Mouse (Mus musculus) liver, embryonic 14.5 days (tissue): Measurements from ENCODE around the gene Cacna1a. TPM values are rescaled to one million over a fixed set of nuclear protein-coding genes. Genes with fewer than 3 reads are reported as not detected.

Source experiments
- ATAC-seq: fragments of 200-750 bp; cut with Nextera tagmentation; 2 replicates; pipeline ENCODE4 v1.8.0; 2017; ENCODE audit warnings: moderate number of reproducible peaks, mild to moderate bottlenecking, moderate library complexity; ENCODE audit not compliant: insufficient read depth
- DNase-seq, 3 experiments: peaks; one replicate each; pipeline ENCODE4 v3.0.0-alpha.2; 2012 to 2013; ENCODE audit warnings: low read depth in 3 of 3, low spot score in 3 of 3
- H3K27ac ChIP-seq: fragments of 300-500 bp; sonication (generic); 2 replicates; pipeline ENCODE4 v1.5.1; 2014; ENCODE audit warnings: moderate library complexity, mild to moderate bottlenecking, control low read depth, inconsistent platforms
- H3K27me3 ChIP-seq: fragments of 300-500 bp; sonication (generic); 2 replicates; pipeline ENCODE4 v1.6.1; 2014; ENCODE audit warnings: mild to moderate bottlenecking, low read length, moderate library complexity; ENCODE audit not compliant: control insufficient read depth, insufficient read depth
- H3K36me3 ChIP-seq: fragments of 300-500 bp; sonication (generic); replicated peaks from 2 replicates; pipeline ENCODE4 v1.6.1; 2014; ENCODE audit warnings: low read depth; ENCODE audit not compliant: control insufficient read depth, insufficient read depth
- H3K4me1 ChIP-seq, 2 experiments: fragments of 200-500 bp in 1 of 2; fragments of 300-500 bp in 1 of 2; sonication (generic) in 1 of 2; replicated peaks; 2 replicates each; pipeline ENCODE4 v1.6.1; 2012 to 2014; ENCODE audit warnings: antibody characterized with exemption in 1 of 2, inconsistent platforms in 1 of 2, low read length in 1 of 2; ENCODE audit not compliant: control insufficient read depth in 2 of 2, insufficient read depth in 2 of 2
- H3K4me2 ChIP-seq: fragments of 300-500 bp; sonication (generic); 2 replicates; pipeline ENCODE4 v1.6.1; 2014; ENCODE audit warnings: low read depth, mild to moderate bottlenecking, control low read depth, moderate library complexity
- H3K4me3 ChIP-seq, 2 experiments: fragments of 200-500 bp in 1 of 2; fragments of 300-500 bp in 1 of 2; sonication (generic) in 1 of 2; 2 replicates each; pipeline ENCODE4 v1.5.1; 2012 to 2014; ENCODE audit warnings: low read depth in 2 of 2, low read length in 2 of 2, mild to moderate bottlenecking in 2 of 2, control low read depth in 1 of 2, inconsistent platforms in 1 of 2, moderate library complexity in 1 of 2; ENCODE audit not compliant: insufficient read depth in 1 of 2
- H3K9ac ChIP-seq: fragments of 300-500 bp; sonication (generic); replicated peaks from 2 replicates; pipeline ENCODE4 v1.6.1; 2014; ENCODE audit warnings: mild to moderate bottlenecking, control low read depth, moderate library complexity
- H3K9me3 ChIP-seq: fragments of 300-500 bp; sonication (generic); 2 replicates; pipeline ENCODE4 v1.6.1; 2016; ENCODE audit warnings: low read length, mixed read lengths; ENCODE audit not compliant: control insufficient read depth
- CTCF ChIP-seq: IDR thresholded peaks from 2 replicates; pipeline ENCODE4 v1.5.1; 2016; ENCODE audit warnings: antibody characterized with exemption, low read depth, control low read depth
- EP300 ChIP-seq: IDR thresholded peaks from 2 replicates; pipeline ENCODE4 v1.6.1; 2016; ENCODE audit warnings: antibody characterized with exemption, low read depth
- WGBS: fragments of 180-500 bp; shearing (Covaris S2); extraction: QIAGEN DNeasy Blood & Tissue Kit; methylation state at CpG from one replicate; pipeline ENCODE4 v1.1.7; 2014; ENCODE audit not compliant: insufficient replicate concordance; 5-methylcytosine and 5-hydroxymethylcytosine counted together
- polyA plus RNA-seq, 2 experiments: library from polyadenylated mRNA; depleted of rRNA in 1 of 2; stranded (reverse) in 1 of 2; unstranded in 1 of 2; fragments of >200 nt; fragmentation: Nextera tagmentation in 1 of 2; extraction: Ambion mirVana in 1 of 2; gene quantifications; 2 replicates each; pipeline versions ENCODE4 v1.2.1 to v1.2.3; 2012 to 2014

Cacna1a gene
- polyA plus RNA-seq, 2 experiments, result 0.61 to 1.5 TPM

DNA sequence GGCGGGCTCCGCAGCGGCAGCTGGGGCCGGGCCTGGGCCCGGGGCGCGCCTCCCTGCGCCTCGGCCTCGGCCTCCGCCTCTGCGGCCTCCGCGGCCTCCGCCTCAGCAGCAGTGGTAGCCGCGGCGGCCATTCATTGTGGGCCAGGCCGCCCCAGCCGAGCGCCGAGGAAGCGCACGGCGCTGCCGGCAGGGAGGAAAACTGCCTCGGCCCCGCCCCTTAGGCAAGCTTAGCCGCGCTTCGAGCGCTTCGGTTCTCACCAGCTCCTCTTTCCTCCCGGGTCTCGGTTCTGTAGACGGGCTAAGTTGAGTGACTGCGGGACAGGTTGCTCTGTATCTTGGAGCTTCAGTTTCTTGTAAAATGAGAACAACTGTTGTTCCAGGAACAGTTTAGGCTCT is 299.5 kb downstream of the Cacna1a start, which contains the start of gene Nacc1:
Gene Nacc1 (minus strand): TSS at position 158 of the 396 bp plus-strand sequence.
- 0% methylated on average over 37 of the region's 37 CpGs for WGBS
- DNase-seq (peak; percentile 76 to 81 (median 78)), ATAC-seq (peak; percentile 79)
- TF ChIP-seq CTCF (peak; percentile 14; the same call in 1 of the 2 replicates), EP300 (peak; percentile 14; the same call in 1 of the 2 replicates)
- no peaks in the 10 kb centered on the region for H3K27me3 ChIP-seq
- H3K27ac ChIP-seq, result peak within 1 kb of the TSS; percentile 67
- H3K4me1 ChIP-seq, result peaks cover 27 to 32% of the 10 kb centered on the region in 2 experiments
- H3K4me2 ChIP-seq, result peak within 1 kb of the TSS; percentile 91
- peak within 1 kb of the TSS; percentile 83 for H3K9ac ChIP-seq
- H3K4me3 ChIP-seq, result peak within 1 kb of the TSS; percentile 81 to 89
- peaks cover 6% of the 10 kb centered on the region; the same call in 1 of the 2 replicates for H3K36me3 ChIP-seq
- no peaks in the 10 kb centered on the region for H3K9me3 ChIP-seq

DNA sequence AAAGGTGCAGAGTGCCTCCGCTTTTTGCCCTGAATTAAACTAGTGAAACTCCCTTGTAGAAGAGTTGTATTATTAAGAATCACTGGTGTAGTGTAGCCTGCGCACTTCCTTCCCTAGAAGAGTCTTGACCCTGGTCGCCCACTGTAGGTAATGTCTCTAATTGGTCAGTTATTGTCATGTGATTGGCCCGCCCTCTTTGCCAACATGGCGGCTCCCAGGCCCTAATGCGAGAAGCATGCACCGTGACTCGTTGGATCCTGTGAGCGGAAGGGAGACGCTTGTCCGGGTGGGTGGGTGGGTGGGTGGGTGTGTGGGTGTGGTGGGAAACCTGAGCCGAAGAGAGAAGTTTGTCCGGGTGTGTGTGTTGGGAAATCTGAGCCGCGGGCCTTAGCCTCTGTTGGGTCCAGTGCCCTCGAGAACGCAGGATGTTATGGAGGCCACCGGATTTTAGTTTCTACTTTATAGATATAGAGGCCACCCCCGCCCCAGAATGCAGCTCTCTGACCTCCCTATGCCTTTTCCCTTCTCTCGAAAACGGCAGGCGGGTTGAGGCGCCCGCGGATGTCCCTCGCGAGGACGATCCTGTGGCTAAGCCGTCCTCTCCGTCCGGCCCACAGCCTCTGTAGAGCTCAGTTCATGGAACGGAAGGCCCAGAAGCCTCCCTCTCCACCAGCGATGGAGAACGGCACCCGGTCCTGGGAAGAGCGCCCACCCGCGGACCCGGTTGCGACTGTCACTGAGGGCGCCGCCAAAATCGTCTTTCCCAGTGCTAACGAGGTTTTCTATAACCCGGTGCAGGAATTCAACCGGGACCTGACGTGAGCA is 301.1 kb downstream of the Cacna1a start:
- peak overlapping the region; percentile 91 for H3K4me2 ChIP-seq
- DNase-seq (peak; percentile 80 to 89 (median 86)), ATAC-seq (peak; percentile 68)
- H3K4me1 ChIP-seq, result peaks cover 27 to 32% of the 10 kb centered on the region in 2 experiments
- H3K36me3 ChIP-seq, result peaks cover 12% of the 10 kb centered on the region; the same call in 1 of the 2 replicates
- H3K27ac ChIP-seq, result peak overlapping the region; percentile 63
- no peaks in the 10 kb centered on the region for H3K9me3 ChIP-seq
- H3K9ac ChIP-seq, result peak overlapping the region; percentile 80
- under 1% methylated on average over 47 of the region's 47 CpGs for WGBS
- TF ChIP-seq EP300 (peak; percentile 8; the same call in 1 of the 2 replicates), CTCF (0 out of 2 replicates have a peak, but pooled peaks have one; percentile 30)
- H3K4me3 ChIP-seq, result peak overlapping the region; percentile 73 to 89
- no peaks in the 10 kb centered on the region for H3K27me3 ChIP-seq

Other genes starting within 250 kb of the Cacna1a start
- 3.0 and 3.4 TPM in 2 replicates for gene Cc2d1a, start 240.5 kb upstream of the Cacna1a start, polyA plus RNA-seq (2012; rRNA removed)
- 2.3 and 3.6 TPM in 2 replicates for gene Cc2d1a, start 240.5 kb upstream of the Cacna1a start, polyA plus RNA-seq (2014; fragmentation: Nextera tagmentation; extraction: Ambion mirVana)
- 0.15 and 0.19 TPM in 2 replicates for gene 4930432K21Rik, start 240.4 kb upstream of the Cacna1a start, polyA plus RNA-seq (2012; rRNA removed)
- gene 4930432K21Rik, start 240.4 kb upstream of the Cacna1a start, polyA plus RNA-seq (2014; fragmentation: Nextera tagmentation; extraction: Ambion mirVana), result 0.25 TPM in 1 of 2 replicates, not detected in the other
- 0.12 TPM in 1 of 2 replicates, not detected in the other for gene Nanos3, start 203.2 kb upstream of the Cacna1a start, polyA plus RNA-seq (2012; rRNA removed)
- not detected in 2 replicates for gene Nanos3, start 203.2 kb upstream of the Cacna1a start, polyA plus RNA-seq (2014; fragmentation: Nextera tagmentation; extraction: Ambion mirVana)
- 1.9 and 2.1 TPM in 2 replicates for gene Zswim4, start 151.4 kb upstream of the Cacna1a start, polyA plus RNA-seq (2012; rRNA removed)
- gene Zswim4, start 151.4 kb upstream of the Cacna1a start, polyA plus RNA-seq (2014; fragmentation: Nextera tagmentation; extraction: Ambion mirVana), result 0.74 and 1.4 TPM in 2 replicates
- 95.7 and 127 TPM in 2 replicates for gene D8Ertd738e, start 138.7 kb upstream of the Cacna1a start, polyA plus RNA-seq (2012; rRNA removed)
- 261 and 262 TPM in 2 replicates for gene D8Ertd738e, start 138.7 kb upstream of the Cacna1a start, polyA plus RNA-seq (2014; fragmentation: Nextera tagmentation; extraction: Ambion mirVana)
- 15.6 and 17.2 TPM in 2 replicates for gene Mri1, start 131.1 kb upstream of the Cacna1a start, polyA plus RNA-seq (2012; rRNA removed)
- 27.1 and 28.7 TPM in 2 replicates for gene Mri1, start 131.1 kb upstream of the Cacna1a start, polyA plus RNA-seq (2014; fragmentation: Nextera tagmentation; extraction: Ambion mirVana)
- 3.6 and 5.5 TPM in 2 replicates for gene Ccdc130, start 118.1 kb upstream of the Cacna1a start, polyA plus RNA-seq (2012; rRNA removed)
- gene Ccdc130, start 118.1 kb upstream of the Cacna1a start, polyA plus RNA-seq (2014; fragmentation: Nextera tagmentation; extraction: Ambion mirVana), result 5.0 and 7.1 TPM in 2 replicates